Mouse (Mus musculus) urinary bladder, postnatal 4 days (tissue): ENCODE results near the gene Cmtm1.
A peak's percentile ranks its signal among the peaks of the same experiment; 100 is the strongest.
"Not testable (repeated sequence)": the region's sequence is repeated elsewhere in the genome, so short reads cannot be mapped to it uniquely, and the experiment has no call there.

Experiments used
- DNase-seq, 2 experiments: peaks; one replicate each; pipeline ENCODE4 v3.0.0; 2021 to 2022; ENCODE audit warnings: low spot score in 2 of 2

Gene Cmtm1

DNA sequence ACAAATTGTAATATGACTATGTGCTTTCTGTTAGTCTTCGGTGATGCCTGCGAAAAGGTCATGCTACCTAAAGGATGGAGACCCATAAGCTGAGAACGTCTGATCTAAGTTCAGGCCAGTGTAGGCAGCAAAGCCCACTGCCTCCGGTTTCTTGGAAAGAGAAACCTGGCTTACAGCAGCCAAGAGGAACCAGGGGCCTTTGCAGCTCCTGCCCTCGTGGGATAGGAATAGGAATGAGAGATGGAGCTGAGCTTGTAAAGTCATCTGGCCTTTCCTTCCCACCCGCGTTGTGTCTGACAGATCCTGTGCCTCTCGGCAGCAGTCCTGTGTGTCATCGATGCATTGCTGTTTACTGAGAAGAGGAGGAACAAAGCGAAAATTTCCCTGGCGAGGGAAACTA, 11.3 kb upstream of the Cmtm1 start, which contains the start of gene Gm11020:
TSS of gene Gm11020 (plus strand) at position 301 of the 400 bp plus-strand sequence.
- not testable (repeated sequence) for DNase-seq

DNA sequence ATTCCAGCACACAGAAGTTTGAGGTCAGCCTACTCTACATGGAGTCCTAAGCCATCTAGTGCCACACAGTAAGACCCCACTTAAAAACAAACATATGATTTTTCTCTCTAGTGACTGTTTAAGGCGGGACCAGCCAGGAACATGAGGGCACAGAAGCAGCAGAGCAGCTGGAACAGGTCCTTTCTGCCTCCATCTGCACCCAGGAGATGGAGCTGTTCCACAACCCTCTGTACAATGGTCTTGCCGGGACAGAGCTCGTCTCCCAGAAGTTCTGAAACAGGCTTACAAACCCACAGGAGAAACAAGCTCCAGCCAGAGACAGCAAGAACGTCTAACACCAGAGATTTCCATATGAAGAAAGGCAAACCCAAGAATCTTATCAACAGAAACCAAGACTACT, 3.4 kb upstream of the Cmtm1 start:
- no peak for DNase-seq

DNA sequence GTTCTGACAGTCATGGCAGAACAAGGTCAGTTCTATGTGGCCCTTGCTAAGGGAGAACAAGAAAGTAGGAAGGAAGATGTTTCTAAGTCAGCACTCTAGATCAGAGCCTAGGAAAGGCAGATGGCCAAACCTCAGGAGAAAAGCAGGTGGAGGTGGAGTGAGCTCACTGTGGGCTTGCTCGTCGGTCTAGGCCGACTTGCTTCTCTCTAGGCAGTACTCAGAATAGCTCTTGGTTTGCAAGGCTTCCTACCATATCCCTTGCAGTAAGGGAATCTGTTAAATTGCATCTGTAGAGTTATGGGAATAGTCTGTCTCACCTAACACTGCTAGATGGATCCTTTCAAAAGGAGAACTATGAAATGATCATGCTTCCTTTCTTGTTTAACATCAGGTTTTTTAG, 2.1 kb upstream of the Cmtm1 start:
- not testable (repeated sequence) for DNase-seq

DNA sequence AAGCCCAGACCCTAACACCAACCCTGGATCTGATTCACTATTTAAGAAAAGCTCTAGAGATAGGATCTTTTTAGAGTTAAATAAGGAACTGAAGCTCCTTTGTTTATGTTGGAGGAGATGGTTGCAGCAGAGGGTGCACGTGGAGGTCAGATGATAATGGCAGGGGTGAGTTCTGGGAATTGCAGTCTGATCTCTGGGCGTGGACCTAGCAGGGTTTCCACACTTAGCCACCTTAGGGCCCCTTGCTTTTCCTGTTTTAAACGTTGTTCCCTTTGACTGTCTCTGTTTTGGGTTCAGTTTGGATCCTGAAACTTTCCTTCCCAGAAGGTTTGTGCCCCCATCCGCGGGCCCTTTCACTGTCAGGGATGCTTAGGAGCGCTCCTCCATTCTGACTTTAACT, 1.6 kb downstream of the Cmtm1 start:
- DNase-seq = not testable (repeated sequence)

DNA sequence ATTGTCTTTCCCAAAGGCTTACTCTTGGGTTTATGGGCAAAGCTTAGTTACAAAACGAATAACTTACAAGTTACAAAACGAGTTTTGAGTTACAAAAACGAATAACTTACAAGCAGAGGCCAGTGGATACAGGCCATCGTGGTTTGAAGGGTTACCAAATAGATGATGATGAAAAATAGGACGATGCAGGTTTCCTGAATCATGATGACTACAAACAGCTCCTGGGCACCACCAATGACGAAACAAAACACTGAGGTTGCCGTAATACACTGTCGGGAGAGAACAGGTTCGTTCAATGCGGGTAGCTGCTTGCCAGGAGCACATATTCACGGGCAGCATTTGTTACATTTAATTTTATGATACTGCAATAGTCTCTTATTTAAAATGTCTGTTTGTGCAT, 5.0 kb downstream of the Cmtm1 start:
- DNase-seq = no peak

DNA sequence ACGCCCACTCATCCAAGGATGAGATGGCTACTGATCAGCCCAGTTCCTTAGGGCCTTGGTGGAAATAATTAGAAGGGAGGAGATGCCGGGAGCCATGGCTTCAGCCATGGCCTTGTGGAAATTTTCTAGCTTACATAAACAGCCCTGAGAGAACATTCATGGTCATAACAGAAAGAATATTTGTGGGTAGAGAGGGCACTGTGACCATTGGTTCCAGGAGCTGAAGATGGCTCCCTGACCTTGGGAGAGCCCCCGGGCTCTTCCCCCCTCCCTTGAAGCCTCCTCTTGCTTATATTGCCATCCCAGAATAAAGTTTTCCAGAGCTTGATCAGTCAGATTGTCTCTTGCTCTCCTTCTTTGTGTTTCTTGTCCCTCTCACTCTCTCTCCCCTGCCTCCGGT, 7.4 kb downstream of the Cmtm1 start:
- DNase-seq = not testable (repeated sequence)

DNA sequence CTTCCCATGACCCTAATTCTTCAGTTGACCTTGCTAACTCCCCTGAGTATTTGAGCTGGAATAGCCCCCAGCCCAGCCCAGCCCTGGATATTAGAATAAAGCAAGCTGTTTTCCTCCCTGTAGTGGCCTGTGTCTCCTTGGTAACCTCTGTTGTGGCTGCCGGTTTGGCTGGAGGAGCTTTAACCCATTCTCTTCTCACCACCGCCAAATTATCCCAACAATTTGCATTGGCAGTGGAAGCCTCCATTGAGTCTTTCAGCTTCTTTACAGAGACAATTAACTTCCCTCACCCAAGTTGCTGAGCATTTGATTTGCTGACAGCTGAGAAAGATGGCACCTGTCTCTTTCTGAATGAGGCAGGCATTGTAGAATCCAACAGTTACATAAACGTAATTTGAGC, 8.4 kb downstream of the Cmtm1 start:
- DNase-seq = not testable (repeated sequence)

DNA sequence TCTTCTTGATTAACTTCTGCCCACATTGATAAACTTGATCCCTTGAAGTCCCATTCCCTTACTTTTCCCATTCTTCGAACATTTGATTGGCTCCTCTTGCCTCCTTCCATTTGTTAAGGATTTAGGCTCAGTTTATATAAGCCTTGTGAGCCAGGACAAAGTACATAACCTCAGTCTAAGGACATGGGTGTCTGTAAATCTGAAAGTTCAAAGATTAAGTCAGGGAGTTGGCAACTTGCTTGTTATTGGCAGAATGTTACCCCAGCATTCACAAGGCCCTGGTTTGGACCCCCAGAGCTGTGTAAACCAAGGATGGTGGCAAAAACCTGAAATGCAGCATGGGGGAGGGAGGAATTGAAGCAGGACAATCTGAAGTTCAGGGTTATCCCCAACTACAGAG, 15.5 kb downstream of the Cmtm1 start:
- DNase-seq = no peak

DNA sequence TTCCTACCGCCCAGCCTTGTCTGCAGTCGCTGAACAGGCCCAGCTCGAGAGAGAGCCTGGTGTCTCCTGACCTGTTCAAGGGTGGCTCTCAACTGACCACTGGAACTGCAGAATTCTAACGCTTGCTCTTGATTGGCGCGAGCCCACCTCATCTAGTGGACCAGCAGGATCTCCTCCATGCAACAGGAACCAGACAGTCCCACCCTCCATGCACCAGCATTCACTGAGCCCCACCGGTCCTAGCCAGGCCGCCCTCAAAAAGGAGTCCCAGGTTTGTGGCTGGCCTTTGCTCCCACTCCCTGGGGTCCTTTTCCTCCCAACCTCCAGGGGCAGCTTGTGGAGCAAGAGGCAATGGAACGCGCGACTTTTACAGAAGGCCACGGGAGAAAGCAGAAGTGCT, 16.9 kb downstream of the Cmtm1 start, which contains the start of gene Cmtm2a:
TSS of gene Cmtm2a (minus strand) at position 101 of the 400 bp plus-strand sequence.
- not testable (repeated sequence) for DNase-seq

DNA sequence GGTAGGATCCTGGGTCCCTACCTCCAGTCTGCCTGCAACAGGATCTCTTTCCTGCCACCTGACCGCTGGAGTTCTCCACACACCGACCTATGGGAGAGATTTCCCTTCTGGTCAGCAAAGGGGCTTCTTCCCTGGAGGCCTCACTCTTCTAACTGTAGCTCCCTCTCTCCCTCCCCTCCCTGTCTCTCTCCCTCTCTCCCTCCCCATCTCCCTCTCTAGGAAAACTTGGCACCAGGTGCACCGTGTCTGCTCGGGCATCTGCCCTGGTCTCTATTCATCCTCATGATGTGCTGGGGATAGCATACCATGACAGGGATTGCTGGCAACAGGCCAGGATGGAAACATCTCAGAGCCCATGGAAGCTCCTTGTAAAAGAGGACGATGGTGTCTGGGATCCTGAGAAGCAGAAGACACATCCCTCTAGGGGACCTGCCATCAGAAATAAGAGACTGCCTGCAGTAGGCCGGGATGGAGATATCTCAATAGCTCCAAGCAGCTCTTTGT, 41.0 kb downstream of the Cmtm1 start:
- DNase-seq = no peak

DNA sequence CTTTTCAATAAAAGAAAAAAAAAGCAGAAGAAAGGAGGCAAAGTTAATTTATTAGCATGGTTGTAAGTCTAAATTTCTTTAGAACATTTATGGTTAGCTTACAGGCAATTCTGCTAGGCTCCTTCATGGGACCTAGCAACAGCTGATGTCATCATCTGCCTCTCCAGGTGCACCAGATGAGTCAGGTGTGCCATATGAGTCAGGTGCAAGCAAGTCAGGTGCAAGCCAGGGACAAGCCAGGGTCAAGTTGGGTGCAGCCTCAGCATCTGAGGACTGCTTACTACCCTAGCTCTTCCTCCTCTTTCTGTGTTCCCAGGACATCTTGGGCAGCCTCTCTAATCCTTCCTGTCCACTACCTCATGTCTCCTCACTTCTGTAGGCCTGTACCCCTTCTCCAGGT, 41.6 kb downstream of the Cmtm1 start:
- no peak for DNase-seq

DNA sequence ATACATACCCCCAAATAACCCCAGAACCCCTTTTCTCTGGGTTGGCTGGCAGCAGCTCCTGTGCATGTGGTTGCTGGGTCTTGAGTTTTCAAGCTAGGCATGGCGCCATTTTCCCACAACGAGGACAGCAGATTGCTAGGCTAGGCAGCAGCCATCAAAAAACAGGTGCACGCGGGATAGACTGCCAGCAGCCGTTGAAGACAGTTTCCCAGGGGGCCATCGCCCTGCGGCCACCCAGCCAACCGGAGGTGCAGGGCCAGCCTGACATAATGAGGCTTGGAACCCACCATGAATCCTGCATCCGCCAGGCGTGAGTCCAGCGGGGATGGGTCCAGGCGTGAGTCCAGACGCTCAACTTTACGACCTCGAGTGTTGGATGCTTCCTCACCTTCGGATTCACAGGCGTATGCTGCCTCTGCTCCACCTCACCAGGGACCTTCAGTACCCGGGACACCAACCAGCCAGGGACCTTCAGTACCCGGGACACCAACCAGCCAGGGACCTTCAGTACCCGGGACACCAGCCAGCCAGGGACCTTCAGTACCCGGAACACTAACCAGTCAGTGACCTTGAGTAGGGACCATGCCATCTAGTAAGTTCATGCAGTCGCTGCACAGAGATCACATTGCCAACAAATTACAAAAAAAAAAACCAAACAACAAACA, 45.5 kb downstream of the Cmtm1 start:
- DNase-seq = not testable (repeated sequence)

DNA sequence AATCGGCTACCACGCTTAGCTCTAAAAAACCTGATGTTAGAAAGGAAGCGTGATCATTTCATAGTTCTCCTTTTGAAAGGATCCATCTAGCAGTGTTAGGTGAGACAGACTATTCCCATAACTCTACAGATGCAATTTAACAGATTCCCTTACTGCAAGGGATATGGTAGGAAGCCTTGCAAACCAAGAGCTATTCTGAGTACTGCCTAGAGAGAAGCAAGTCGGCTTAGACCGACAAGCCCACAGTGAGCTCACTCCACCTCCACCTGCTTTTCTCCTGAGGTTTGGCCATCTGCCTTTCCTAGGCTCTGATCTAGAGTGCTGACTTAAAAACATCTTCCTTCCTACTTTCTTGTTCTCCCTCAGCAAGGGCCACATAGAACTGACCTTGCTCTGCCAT, 48.1 kb downstream of the Cmtm1 start:
- not testable (repeated sequence) for DNase-seq

DNA sequence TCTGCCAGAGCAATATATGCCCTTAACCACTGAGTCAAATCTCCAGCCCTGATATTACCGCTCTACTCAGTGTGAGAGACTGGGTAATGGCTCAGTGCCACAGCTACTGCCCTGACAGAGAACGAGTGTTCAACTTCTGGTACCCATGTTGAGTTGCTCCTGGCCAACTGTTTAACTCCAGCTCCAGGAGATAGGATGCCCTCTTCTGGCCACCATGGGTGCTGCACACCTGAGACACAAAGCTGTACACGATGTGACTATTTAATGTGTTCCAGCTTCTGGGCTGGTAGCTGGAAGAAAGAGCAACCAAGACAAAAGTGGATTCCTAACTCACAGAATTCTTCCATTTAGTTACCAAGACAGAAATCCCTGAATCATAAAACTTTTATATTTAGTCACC, 56.9 kb downstream of the Cmtm1 start:
- DNase-seq = peak in 1 of 2 experiments; percentile 14

DNA sequence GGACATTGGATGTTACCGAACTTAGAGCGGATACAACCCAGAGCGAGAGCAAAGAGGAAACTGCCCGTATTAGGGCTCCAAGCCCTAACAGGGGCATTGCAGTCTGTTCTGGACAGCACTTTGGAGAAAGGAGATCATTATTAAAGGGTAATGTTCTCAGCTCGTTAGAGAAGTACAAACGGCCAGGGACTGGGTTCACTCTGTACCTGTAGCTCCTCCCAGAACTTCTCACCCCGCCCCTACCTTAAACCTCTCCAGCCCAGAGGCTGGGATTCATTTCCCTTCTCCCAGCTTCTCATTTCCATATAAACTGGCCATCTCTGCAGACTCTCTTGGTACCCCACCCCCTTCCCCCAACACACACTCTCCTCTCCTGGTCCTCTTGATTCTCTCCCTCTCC, 58.5 kb downstream of the Cmtm1 start:
- no peak for DNase-seq

DNA sequence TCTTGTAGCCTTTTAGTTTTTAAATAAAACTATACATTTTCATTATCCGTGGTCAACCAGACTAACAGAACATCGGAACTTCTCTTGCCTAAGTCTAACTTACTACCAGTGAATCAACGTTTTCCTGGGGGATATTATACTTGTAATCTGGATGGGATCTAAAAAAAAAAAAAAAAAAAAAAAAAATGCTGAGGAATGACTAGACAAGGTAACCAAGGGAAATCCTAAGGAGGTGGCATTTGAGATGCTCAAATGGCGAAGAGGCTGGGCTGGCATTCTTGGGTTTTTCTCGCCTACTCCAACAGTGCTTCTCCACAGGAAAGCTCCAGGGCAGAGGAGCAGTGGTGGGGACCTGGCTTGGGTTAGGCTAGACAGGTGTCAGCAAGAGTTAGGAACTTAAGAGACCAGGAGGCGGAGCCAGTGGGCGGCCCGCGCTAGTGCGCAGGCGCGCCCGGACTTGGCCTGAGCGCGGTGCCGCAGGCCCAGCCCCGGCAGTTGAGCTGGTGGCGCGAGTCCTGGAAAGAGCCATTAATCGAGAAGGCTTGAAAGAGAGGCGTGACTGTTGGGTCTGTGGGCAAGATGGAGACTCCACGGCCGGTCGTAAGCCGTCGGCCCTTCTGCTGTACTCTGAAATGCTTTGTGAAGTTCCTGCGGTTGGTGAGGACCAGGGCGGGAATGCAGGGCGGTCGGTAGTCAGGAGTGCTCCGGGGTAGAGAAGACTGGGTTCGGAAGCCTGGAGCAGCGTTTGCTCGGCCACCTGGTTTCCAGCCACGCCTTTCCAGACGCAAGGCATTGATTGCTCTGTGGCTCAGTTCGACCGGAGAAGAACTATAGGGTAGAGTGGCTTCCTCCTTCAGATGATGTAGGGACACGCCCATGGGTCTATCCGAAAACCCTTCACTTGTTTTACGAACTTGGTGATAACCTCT, 59.2 kb downstream of the Cmtm1 start, which contains the start of gene Cklf:
TSS of gene Cklf (plus strand) at position 423 of the 929 bp plus-strand sequence.
- peak; percentile 78 to 81 for DNase-seq

DNA sequence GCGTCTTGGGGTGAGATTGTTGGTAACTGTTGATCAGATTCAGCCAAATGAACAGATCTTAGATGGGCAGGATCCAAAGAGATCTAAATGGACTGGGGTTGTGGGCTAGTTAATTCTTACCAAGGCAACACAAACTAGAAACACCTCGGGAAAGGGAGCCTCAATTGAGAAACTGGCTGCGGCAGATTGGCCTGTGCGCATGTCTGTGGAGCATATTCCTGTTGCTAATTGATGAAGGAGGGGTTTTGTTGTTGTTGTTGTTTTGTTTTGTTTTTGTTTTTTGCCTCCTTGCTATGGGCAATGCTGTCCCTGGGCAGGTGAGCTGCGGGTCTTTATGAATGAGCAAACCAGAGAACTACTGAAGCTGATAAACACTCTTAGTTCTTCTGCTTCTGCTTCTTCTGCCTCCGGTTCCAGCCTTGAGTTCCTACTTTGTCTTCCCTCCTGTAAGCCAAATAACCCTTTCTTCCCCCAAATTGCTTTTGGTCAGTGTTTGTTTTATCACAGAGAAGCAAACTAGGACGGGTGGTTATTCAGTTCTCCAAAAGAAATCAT, 60.4 kb downstream of the Cmtm1 start:
- no peak for DNase-seq

DNA sequence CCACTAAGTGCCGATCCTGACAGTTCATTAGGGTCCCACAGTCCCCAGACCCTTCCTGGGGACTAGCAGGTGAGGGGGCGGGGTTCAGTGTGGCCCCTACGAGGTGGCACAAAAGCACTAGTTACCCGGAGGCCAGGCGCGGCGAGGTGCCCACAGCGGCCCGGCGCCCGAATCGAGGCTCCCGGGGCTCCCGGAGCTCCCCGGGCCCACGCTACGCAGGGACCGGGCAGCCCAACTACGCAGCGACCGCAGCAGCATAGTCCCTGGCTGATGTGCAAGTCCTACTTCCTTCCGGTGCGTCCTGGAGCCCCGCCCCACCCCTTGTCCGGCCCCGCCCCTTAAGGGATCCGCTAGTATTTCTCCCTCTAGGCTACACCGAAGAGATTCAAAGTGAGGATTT, 61.7 kb downstream of the Cmtm1 start, which contains the start of gene Tk2:
TSS of gene Tk2 (minus strand) at position 283 of the 400 bp plus-strand sequence.
- DNase-seq = peak; percentile 69 to 73

DNA sequence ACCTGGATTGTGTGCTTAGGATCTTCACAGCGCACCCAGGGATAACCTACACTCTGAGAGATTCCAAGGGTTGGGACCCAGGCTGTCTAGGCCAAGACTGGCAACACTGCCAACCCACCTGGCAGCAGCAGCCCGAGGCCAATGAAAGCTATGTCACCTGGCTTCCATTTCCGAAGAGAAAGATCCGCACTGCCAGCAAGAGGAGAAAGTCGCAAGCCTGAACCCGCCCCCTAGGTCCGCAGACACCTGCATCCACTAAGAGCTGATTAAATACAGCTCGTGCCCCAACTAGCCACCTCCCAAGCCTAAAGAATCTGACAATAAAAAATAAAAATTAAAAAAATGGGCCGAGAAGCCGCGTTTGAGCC, 62.1 kb downstream of the Cmtm1 start:
- no peak for DNase-seq

DNA sequence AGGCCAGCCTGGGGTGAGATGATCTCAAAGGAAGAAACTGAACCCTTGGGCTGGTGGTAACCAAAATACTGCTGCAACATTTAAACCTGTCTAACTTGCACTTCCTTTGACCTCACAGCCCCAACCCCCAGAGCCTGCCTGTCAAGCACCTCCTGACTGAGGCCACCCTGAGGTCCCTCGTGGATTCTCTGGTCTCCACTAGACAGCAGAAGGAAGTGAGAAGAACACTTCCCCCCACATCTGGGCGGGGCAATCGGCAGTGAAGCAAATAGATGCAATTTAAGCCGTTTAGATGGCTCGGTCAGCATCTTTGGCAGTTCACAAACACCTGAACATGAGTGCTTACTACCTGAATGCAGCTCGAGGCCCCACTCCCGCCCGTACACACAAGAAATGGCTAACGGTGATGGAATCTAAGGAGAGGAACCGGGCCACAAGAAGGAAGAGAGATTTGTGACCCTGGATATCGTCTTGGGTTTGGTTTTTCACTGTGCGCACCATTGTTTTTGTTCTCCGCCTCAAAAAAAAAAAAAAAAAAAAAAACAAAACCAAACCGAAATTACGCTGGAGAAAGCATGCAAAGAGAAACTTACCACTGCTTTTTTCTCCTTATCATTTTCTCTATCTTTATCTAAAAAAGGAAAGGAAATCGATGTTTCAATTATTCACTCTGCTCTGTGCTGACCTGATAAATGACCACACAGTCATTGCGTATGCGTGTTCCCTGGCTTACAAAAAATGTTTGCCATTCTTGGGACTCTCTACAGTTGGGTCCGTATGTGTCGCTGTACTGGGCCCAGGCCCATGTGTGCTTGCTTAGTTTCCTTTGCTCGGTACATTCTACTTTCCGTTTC, 62.7 kb downstream of the Cmtm1 start:
- DNase-seq = no peak

DNA sequence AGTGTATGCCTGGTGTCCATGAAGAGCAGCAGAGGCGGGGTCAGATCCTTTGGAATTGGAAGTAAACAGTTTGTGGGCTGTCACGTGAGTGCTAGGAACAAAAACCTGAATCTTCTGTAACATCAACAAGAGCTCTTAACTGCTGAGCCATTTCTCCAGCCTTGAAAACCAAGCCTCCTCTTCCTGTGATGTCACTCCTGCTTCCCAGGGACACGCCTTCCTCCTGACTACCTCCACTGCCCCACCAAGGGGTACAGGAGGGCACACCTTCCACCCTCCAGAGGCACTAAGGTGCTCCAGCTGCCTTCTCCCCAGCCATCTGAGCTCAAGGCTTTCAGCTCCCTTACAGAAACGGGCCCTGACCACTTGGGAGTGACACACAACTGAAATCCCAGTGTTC, 63.3 kb downstream of the Cmtm1 start:
- no peak for DNase-seq
